Mouse (Mus musculus): ENCODE results near the gene Gm14401.
"Not testable (repeated sequence)": the region's sequence is repeated elsewhere in the genome, so short reads cannot be mapped to it uniquely, and the experiment has no call there.

Gm14401 gene

DNA sequence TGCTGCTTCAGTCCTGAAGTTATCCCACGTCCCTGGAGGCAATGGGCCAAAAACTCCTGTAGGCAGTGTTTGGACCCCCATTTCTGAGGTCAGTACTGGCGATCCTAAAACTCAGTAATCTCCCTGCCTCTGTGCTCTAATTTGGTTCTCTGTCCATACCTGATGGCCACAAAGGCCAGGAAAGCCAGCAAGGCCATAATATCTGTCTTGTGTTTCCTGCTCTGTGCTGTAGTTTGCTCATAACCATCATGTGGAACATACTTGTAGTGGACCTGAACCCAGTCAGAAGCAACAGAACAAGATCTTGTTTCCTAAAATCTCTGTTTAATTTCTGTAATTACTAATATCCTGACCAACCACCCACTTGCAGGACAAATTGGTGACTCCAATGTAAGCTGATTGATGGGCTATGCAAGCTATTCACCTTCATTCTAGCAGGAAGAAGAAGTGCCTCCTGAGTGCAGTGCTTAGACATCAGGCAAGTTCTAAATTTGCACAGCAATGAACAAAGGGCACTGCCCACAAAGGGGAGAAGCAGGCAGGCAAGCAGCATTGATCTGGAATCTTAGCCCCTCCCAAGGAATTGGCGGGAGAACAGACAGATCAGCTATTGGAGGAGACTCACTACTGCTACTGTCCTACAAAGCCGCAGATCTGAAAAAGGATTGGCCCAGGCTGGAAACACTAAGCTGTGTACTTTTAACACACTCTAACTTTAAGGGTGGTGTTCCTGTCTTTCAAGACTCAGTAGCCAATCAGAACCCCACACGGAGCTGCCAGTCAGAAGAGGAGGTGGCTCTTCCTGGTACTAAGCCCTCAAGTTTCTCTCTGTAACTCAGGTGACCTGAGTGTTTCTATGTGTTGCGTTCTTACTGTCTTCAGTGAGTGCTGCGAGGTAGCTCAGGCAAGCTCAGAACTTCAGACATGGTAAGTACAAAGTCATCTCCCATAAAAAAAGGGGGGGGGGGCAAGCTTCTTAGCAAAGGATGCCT lies at the start of gene Gm14401:
Gene Gm14401 (plus strand): TSS at position 889 of the 992 bp plus-strand sequence.
- DNase-seq: not testable (repeated sequence)

DNA sequence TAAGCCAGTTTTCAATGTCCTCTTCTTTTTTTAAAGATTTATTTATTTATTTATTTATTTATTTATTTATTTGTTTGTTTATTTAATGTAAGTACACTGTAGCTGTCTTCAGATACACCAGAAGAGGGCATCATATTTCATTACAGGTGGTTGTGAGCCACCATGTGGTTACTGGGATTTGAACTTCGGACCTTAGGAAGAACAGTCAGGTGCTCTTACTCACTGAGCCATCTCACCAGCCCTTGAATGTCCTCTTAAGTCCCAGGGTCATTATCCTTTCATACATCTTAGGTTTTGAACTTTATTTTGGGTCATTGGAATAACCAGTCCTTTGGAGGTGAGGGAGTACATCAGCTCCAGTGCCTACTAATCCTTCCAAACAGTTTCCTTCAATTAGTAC lies 1.3 kb upstream of the Gm14401 start:
- DNase-seq: not testable (repeated sequence)

DNA sequence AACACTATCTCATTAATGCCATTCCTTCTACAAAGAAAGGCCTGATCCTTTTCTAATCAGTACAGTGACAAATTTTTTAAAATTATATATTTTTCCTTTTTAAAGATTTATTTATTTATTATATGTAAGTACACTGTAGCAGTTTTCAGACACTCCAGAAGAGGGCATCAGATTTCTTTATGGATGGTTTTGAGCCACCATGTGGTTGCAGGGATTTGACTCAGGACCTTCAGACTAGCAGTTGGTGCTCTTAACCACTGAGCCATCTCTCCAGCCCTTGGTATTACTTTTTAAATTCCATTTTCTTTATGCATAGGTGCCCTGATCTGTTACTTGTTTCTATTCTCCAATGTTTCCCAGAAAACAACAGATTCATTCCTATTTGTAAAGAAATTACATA lies 895 bp downstream of the Gm14401 start:
- DNase-seq: not testable (repeated sequence)

DNA sequence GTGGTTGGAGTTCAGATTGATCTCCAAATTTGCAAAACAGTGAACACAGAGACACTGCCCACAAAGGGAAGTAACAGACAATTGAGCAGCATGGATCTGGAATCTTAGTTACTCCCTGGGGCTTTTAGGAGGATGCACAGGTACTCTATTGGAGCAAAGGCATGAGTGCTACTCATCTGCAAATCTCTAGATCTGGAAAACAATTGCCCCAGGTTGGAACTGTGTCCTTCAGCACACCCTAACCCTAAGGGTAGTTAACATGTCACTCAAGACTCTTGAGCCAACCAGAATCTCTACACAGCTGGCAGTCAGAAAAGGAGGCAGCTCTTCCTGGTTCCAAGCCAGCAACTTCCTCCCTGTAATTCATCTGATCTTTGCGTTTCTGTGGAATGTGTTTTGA lies 5.7 kb downstream of the Gm14401 start:
- not testable (repeated sequence) for DNase-seq

DNA sequence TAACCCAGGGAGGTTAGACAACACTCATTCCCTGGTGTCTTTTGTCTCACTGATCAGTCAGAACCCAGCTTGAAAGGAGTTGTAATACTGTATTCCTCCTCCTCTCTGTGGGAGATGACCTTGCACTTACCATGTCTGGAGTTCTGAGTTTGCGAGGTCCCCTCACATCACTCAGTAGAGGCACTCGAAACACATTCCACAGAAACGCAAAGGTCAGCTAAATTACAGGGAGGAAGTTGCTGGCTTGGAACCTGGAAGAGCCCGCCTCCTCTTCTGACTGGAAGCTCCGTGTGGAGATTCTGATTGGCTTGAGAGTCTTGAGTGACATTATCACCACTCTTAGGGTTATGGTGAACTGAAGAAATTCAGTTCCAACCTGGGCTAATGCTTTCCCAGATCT lies 35.0 kb downstream of the Gm14401 start:
- not testable (repeated sequence) for DNase-seq

DNA sequence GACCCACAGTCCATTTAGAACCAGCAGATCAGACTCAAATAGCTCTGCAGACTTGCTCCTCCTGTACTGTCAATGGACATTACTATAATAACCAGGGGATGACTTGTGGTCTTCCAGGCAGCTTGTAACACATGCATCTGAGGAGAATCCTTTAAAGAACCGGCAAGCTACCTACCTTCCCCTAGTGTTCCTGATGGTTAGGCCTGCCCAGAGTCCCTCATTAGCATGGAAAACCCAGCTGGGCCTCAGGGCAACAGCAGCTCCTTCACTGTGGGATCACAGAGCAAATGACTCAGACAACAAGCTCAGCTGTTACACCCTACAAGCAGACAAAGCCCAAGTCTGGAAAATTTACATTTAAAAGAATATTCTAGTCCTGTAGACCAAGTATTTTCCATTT lies 55.0 kb downstream of the Gm14401 start:
- DNase-seq: not testable (repeated sequence)

Data from lung, adult 18-20 months (tissue).